Mouse (Mus musculus) stomach, postnatal 0 days (tissue): ENCODE results near the gene Fam104a. TPM values are rescaled to one million over a fixed set of nuclear protein-coding genes. Genes with fewer than 3 reads are reported as not detected.

Source experiments
- ATAC-seq: fragments of 200-750 bp; cut with Nextera tagmentation; 2 replicates; pipeline ENCODE4 v1.8.0; 2017; ENCODE audit not compliant: low FRiP score, low TSS enrichment
- DNase-seq: peaks from one replicate; pipeline ENCODE4 v3.0.0-alpha.2; 2016; ENCODE audit warnings: low spot score
- H3K27ac ChIP-seq: fragments of 300-500 bp; sonication (generic); replicated peaks from 2 replicates; pipeline ENCODE4 v1.5.1; 2014; ENCODE audit warnings: mild to moderate bottlenecking, control low read depth
- H3K27me3 ChIP-seq: fragments of 300-500 bp; sonication (generic); 2 replicates; pipeline ENCODE4 v1.6.1; 2014; ENCODE audit warnings: low read length; ENCODE audit not compliant: control insufficient read depth, insufficient read depth
- H3K36me3 ChIP-seq: fragments of 300-500 bp; sonication (generic); 2 replicates; pipeline ENCODE4 v1.6.1; 2014; ENCODE audit warnings: low read length, mixed read lengths; ENCODE audit not compliant: control insufficient read depth, insufficient read depth
- H3K4me1 ChIP-seq: fragments of 300-500 bp; sonication (generic); replicated peaks from 2 replicates; pipeline ENCODE4 v1.6.1; 2014; ENCODE audit warnings: antibody characterized with exemption; ENCODE audit not compliant: control insufficient read depth, insufficient read depth
- H3K4me2 ChIP-seq: fragments of 300-500 bp; sonication (generic); replicated peaks from 2 replicates; pipeline ENCODE4 v1.6.1; 2014; ENCODE audit warnings: low read depth, mild to moderate bottlenecking, control low read depth, moderate library complexity
- H3K4me3 ChIP-seq: fragments of 300-500 bp; sonication (generic); 2 replicates; pipeline ENCODE4 v1.5.1; 2014; ENCODE audit warnings: low read depth, low read length, control low read depth
- H3K9ac ChIP-seq: fragments of 300-500 bp; sonication (generic); 2 replicates; pipeline ENCODE4 v1.6.1; 2014; ENCODE audit warnings: mild to moderate bottlenecking, low read length, control low read depth, mixed read lengths
- H3K9me3 ChIP-seq: fragments of 300-500 bp; sonication (generic); 2 replicates; pipeline ENCODE4 v1.6.1; 2016; ENCODE audit warnings: low read length; ENCODE audit not compliant: control insufficient read depth
- CTCF ChIP-seq: IDR thresholded peaks from 2 replicates; pipeline ENCODE4 v1.5.1; 2016; ENCODE audit warnings: antibody characterized with exemption, low read depth, mild to moderate bottlenecking, moderate library complexity
- EP300 ChIP-seq: optimal IDR thresholded peaks from 2 replicates; pipeline ENCODE3; 2016; ENCODE audit warnings: antibody characterized with exemption
- WGBS: fragments of 180-500 bp; shearing (Covaris S2); extraction: QIAGEN DNeasy Blood & Tissue Kit; methylation state at CpG from one replicate; pipeline ENCODE4 v1.1.7; 2014; 5-methylcytosine and 5-hydroxymethylcytosine counted together
- polyA plus RNA-seq: library from polyadenylated mRNA; unstranded; fragments of >200 nt; fragmentation: Nextera tagmentation; extraction: Ambion mirVana; gene quantifications from 2 replicates; pipeline ENCODE4 v1.2.1, GENCODE M21; 2015

Fam104a gene
- polyA plus RNA-seq, 1 experiment from 2014 or later = 34.2 TPM

DNA sequence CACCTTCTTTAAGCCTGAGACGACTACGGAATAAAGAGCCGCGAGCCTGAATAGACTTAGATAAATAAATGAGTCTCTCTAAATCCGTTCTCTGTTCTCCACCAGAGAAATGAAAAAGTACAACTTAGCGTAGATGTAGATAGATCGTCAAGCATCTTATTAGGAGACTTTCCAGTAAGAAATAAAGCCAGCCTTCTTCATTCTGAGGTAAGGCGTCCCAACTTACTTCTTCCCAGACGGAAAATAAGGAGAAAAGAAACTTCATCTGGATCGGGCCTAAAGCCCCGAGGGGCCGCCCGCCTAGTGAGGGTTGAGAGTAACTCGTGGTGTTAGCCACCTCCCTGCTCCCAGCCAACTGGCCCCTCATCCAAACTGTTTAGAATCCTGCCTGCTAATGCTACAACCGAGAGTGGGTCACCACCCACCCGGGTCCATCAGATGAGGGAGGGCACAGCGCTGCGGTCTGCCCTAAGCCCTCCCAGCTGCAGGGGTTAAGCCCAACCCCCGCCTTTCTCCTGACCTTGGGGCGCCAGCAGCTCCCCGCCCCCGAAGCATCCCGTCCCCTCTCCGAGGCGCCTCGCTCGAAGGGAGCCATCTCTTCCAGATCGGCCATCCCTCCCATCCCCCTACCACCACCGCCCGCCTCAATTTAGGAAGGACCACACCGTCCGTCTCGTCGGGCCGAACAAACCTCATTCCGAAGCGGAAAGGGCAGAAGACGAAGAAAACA lies 893 bp downstream of the Fam104a start:
- Histone ChIP-seq H3K4me2 (peak overlapping the region; percentile 88), H3K36me3 (no peaks in the 10 kb centered on the region), H3K27ac (peak overlapping the region; percentile 97), H3K27me3 (no peaks in the 10 kb centered on the region), H3K4me3 (peak overlapping the region; percentile 95), H3K9me3 (no peaks in the 10 kb centered on the region), H3K4me1 (peaks cover 3% of the 10 kb centered on the region; the same call in 1 of the 2 replicates), H3K9ac (peak overlapping the region; percentile 92)
- TF ChIP-seq EP300 (no peak), CTCF (no peak)
- 1% methylated on average over 36 of the region's 38 CpGs for WGBS
- ATAC-seq = peak; percentile 43
- DNase-seq = peak; percentile 58

DNA sequence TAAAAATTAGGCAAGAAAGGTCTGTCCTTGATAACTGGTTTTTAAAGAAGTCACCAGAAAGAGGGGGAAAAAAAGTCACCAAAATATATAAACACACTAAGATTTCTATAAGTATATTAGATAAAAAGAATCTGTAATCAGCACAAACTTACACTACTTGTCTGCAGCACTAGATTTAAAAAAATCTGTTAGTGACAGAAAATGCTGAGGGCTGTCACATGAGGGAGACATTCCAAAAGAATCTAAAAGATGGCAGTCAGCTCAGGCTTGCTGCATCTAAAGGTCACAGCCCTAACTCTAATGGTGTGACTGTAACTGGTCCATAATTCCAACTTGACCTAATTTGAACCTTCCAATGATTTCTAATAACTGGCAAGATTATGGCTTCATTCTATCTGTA lies 2.0 kb downstream of the Fam104a start:
- Histone ChIP-seq H3K9ac (no peak overlapping the region), H3K4me2 (peak overlapping the region; percentile 88; the same call in 1 of the 2 replicates), H3K27me3 (no peaks in the 10 kb centered on the region), H3K27ac (no peak overlapping the region), H3K36me3 (no peaks in the 10 kb centered on the region), H3K4me3 (no peak overlapping the region), H3K4me1 (peaks cover 3% of the 10 kb centered on the region; the same call in 1 of the 2 replicates), H3K9me3 (no peaks in the 10 kb centered on the region)
- ATAC-seq (no peak), DNase-seq (no peak)
- no peak for TF ChIP-seq EP300
- no peak for TF ChIP-seq CTCF

DNA sequence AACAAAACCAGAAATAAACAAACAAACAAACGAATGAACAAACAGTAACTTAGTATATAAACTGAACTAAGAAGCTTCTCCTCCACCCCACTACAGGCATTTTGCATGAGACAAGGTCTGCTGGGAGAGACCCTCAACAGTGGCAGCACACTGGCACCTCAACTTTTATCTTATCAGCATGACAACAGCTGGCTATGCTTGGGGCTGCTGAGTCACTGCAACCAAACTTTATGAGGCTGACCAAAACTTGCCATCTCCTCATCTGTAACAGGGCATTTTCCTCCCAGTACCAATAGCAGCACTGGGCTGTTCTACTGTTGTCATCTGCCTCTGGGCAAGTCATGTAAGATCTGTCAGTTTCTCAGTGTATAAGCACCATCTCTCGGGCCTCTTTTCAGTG lies 3.0 kb downstream of the Fam104a start:
- Histone ChIP-seq H3K4me3 (no peak overlapping the region), H3K36me3 (peaks cover 6% of the 10 kb centered on the region), H3K27me3 (no peaks in the 10 kb centered on the region), H3K4me2 (no peak overlapping the region), H3K9me3 (no peaks in the 10 kb centered on the region), H3K9ac (no peak overlapping the region), H3K4me1 (peaks cover 3% of the 10 kb centered on the region; the same call in 1 of the 2 replicates), H3K27ac (no peak overlapping the region)
- DNase-seq = no peak
- no peak for ATAC-seq
- 84% methylated on average over 2 of the region's 2 CpGs for WGBS
- TF ChIP-seq EP300 (no peak), CTCF (no peak)

- ATAC-seq = no peak
- no peaks in the 10 kb centered on the region; the same call in 1 of the 2 replicates for H3K4me1 ChIP-seq
- TF ChIP-seq EP300 (no peak), CTCF (peak; percentile 39)
- WGBS = 65% methylated on average over 8 of the region's 8 CpGs
- no peaks in the 10 kb centered on the region for H3K27me3 ChIP-seq
- no peak for DNase-seq
- H3K9ac ChIP-seq = no peak overlapping the region
- H3K36me3 ChIP-seq = peaks cover 9% of the 10 kb centered on the region
- no peaks in the 10 kb centered on the region for H3K9me3 ChIP-seq
- H3K4me2 ChIP-seq = no peak overlapping the region
- H3K4me3 ChIP-seq = no peak overlapping the region
- peak overlapping the region; percentile 56 for H3K27ac ChIP-seq
Observed at GRCm38 (mm10) chr11:113678373-113678772, 5.6 kb downstream of the Fam104a start.

DNA sequence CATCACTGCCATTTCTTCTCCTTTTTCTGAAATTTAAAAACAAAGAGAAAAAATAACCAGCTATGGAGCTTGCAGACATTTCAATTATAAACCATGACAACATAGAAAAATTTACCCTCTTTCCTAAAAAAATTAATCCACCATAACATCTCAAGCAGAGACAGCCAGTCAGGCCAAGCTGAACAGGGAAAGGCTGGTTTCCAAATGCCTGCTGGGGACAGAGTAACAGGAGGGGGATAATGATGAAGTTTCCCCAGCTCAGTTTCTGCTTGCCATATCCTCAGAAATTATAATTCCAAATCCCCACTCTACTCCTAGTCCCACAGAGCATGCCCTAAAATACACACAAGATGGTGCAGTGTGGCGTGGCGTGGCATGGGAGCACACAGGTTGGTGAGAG lies 6.6 kb downstream of the Fam104a start:
- DNase-seq (no peak), ATAC-seq (no peak)
- no peak overlapping the region for H3K4me2 ChIP-seq
- H3K9me3 ChIP-seq = no peaks in the 10 kb centered on the region
- no peaks in the 10 kb centered on the region; the same call in 1 of the 2 replicates for H3K4me1 ChIP-seq
- no peak overlapping the region for H3K9ac ChIP-seq
- H3K4me3 ChIP-seq = no peak overlapping the region
- 97% methylated on average over 2 of the region's 2 CpGs for WGBS
- TF ChIP-seq EP300 = no peak
- no peak for TF ChIP-seq CTCF
- no peak overlapping the region for H3K27ac ChIP-seq
- no peaks in the 10 kb centered on the region for H3K27me3 ChIP-seq
- H3K36me3 ChIP-seq = peaks cover 9% of the 10 kb centered on the region

DNA sequence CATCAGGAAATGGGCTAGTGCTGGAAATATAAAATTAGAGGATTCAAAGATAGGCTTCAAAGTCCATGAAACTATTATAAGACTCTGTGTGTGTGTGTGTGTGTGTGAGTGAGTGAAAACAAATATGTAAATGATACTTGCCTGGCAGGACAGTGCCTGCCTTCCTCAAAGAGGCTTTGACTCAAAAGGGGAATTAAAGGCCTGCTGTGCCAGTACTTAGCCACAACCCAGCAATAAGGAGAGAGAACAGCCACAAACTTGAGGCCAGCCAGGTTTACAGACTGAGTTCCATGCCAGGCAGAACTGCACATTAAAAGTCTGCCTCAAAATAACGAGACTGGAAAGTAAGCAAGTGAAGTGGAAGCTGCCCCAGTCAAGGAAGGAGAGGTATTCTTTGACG lies 7.1 kb downstream of the Fam104a start:
- 71% methylated on average over 2 of the region's 2 CpGs for WGBS
- H3K4me1 ChIP-seq = no peaks in the 10 kb centered on the region; the same call in 1 of the 2 replicates
- H3K36me3 ChIP-seq = peaks cover 9% of the 10 kb centered on the region
- no peak for DNase-seq
- no peak overlapping the region for H3K9ac ChIP-seq
- ATAC-seq = no peak
- H3K27ac ChIP-seq = no peak overlapping the region
- TF ChIP-seq CTCF = no peak
- no peak for TF ChIP-seq EP300
- no peak overlapping the region for H3K4me2 ChIP-seq
- H3K9me3 ChIP-seq = no peaks in the 10 kb centered on the region
- no peaks in the 10 kb centered on the region for H3K27me3 ChIP-seq
- no peak overlapping the region for H3K4me3 ChIP-seq
